Mouse (Mus musculus) small intestine, adult 2 months (tissue): Measurements from ENCODE around the gene Tmf1. TPM values are rescaled to one million over a fixed set of nuclear protein-coding genes. Genes with fewer than 3 reads are reported as not detected.

ENCODE experiments used
- H3K27ac ChIP-seq: fragments of 200-500 bp; 2 replicates; pipeline ENCODE4 v1.5.1; 2012; ENCODE audit warnings: low read depth, low read length, control low read depth, inconsistent platforms; ENCODE audit not compliant: insufficient read depth
- H3K27me3 ChIP-seq: fragments of 200-500 bp; 2 replicates; pipeline ENCODE4 v1.6.1; 2012; ENCODE audit warnings: mild to moderate bottlenecking, moderate library complexity, low read length, inconsistent platforms; ENCODE audit not compliant: control insufficient read depth, insufficient read depth
- H3K36me3 ChIP-seq: fragments of 200-500 bp; 2 replicates; pipeline ENCODE4 v1.6.1; 2012; ENCODE audit warnings: mild to moderate bottlenecking, low read length, control low read depth, inconsistent platforms; ENCODE audit not compliant: control insufficient read depth, insufficient read depth
- H3K4me1 ChIP-seq: fragments of 200-500 bp; 2 replicates; pipeline ENCODE4 v1.6.1; 2012; ENCODE audit warnings: low read length, inconsistent platforms, mixed read lengths; ENCODE audit not compliant: control insufficient read depth, insufficient read depth, insufficient read length
- H3K4me3 ChIP-seq: fragments of 200-500 bp; 2 replicates; pipeline ENCODE4 v1.5.1; 2012; ENCODE audit warnings: low read depth, mild to moderate bottlenecking, control low read depth, inconsistent platforms, low read length, moderate library complexity
- CTCF ChIP-seq: fragments of 200-500 bp; IDR thresholded peaks from 2 replicates; pipeline ENCODE4 v1.5.1; 2012; ENCODE audit warnings: low read depth, mild to moderate bottlenecking, control low read depth, inconsistent platforms, low read length, moderate library complexity, mixed read lengths; ENCODE audit not compliant: insufficient replicate concordance, insufficient read length; ENCODE audit errors: extremely low read depth
- POLR2A ChIP-seq: fragments of 200-500 bp; IDR thresholded peaks from 2 replicates; pipeline ENCODE4 v1.6.1; 2012; ENCODE audit warnings: low read depth, mild to moderate bottlenecking, control low read depth, inconsistent platforms, low read length, moderate library complexity
- WGBS: fragments of 180-500 bp; shearing (Covaris S2); methylation state at CpG from one replicate; pipeline ENCODE4 v1.1.7; 2018; 5-methylcytosine and 5-hydroxymethylcytosine counted together
- polyA plus RNA-seq: library from polyadenylated mRNA; depleted of rRNA; stranded (reverse); fragments of >200 nt; gene quantifications from 2 replicates; pipeline ENCODE4 v1.2.3, GENCODE M21; 2012

Gene Tmf1
- polyA plus RNA-seq, 1 experiment = 2.3 TPM

DNA sequence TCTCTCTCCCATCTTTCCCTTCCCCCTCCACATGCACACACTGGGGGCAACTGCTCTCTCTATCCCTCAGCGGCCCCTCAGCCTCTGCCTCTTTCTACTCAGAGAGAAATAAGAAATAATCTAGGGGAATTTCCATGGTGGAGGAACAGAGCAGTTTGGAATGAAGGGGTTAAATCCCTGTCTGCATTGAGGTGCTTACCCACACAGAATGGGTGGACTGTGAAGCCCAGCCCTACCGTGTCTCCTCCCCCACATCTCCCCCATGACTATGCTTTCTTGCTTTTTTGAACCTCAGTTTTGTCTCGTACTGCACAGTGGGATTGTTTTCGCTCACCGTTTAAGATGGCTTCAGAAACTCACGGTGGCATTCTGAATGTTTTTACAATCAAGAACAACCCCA lies 43.4 kb upstream of the Tmf1 start:
- Histone ChIP-seq H3K27ac (peak overlapping the region; percentile 60), H3K4me3 (no peak overlapping the region), H3K27me3 (no peaks in the 10 kb centered on the region), H3K4me1 (peaks cover 11% of the 10 kb centered on the region; the same call in 1 of the 2 replicates), H3K36me3 (peaks cover 4% of the 10 kb centered on the region)
- TF ChIP-seq CTCF = no peak
- TF ChIP-seq POLR2A = no peak
- 64% methylated on average over 6 of the region's 6 CpGs for WGBS

DNA sequence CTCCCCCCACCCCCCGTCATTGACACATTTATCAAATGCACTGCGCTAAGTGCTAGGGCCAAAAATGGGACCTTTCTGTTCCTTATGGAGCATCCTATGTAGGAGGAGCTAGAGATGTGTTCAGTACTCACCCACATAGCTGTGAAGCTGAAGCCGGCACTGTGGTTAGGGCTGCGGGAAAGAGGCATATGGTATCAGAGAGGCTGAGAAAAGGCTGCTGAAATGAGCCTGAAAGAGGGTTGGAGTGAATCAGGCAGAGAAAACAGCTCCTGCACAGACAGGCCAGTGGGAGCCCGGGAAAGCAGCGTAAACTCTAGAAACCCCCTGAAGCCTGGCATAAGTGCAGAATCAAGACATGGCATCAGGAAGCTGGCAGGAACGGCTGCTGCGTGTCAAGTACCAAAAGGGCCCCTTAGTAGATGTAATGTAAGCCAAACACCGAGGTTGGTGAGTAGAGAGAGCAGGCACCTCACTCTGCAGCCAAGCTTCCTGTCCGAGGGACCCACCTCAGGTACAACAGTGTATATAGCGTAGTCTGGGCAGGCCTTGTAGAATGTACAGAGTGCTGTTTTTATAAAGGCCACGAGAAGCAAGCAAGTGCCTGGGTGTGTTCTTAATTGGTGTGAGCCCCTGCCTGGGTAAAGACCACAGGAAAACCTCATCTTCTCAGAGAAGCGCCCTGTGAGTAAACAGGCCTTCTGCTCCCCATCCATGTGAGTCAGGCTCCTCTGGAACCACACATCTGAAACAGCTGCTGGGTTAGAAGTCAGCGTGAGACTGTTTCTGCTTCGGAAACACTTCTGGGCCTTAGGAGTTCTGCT lies 42.5 kb upstream of the Tmf1 start:
- Histone ChIP-seq H3K36me3 (peaks cover 4% of the 10 kb centered on the region), H3K4me3 (no peak overlapping the region), H3K27ac (peak overlapping the region; percentile 60; the same call in 1 of the 2 replicates), H3K4me1 (peaks cover 11% of the 10 kb centered on the region; the same call in 1 of the 2 replicates), H3K27me3 (no peaks in the 10 kb centered on the region)
- TF ChIP-seq CTCF = no peak
- TF ChIP-seq POLR2A = no peak
- WGBS = 74% methylated on average over 15 of the region's 15 CpGs

DNA sequence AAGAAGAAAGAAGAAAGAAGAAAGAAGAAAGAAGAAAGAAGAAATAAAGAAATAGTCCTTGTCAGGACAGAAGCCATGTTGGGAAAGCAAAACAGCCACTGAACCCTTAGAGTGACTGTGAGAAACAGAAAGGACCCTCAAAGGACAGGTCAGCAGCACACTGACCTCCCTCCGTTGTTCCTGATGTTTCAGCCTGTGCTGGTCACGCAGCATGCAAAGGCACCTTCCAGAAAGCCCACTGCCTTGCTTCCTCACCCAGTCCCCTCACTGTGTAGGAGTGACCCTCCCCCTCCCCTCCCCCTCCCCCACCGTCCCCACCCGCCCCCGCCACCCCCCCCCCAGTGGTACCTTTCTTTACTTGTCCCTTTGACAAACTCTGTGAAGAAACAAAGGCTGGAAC lies 41.8 kb upstream of the Tmf1 start:
- H3K27me3 ChIP-seq = no peaks in the 10 kb centered on the region
- peaks cover 11% of the 10 kb centered on the region; the same call in 1 of the 2 replicates for H3K4me1 ChIP-seq
- no peak overlapping the region for H3K4me3 ChIP-seq
- no peak overlapping the region for H3K27ac ChIP-seq
- TF ChIP-seq CTCF (no peak), POLR2A (no peak)
- 79% methylated on average over 4 of the region's 5 CpGs for WGBS
- H3K36me3 ChIP-seq = peaks cover 2% of the 10 kb centered on the region

DNA sequence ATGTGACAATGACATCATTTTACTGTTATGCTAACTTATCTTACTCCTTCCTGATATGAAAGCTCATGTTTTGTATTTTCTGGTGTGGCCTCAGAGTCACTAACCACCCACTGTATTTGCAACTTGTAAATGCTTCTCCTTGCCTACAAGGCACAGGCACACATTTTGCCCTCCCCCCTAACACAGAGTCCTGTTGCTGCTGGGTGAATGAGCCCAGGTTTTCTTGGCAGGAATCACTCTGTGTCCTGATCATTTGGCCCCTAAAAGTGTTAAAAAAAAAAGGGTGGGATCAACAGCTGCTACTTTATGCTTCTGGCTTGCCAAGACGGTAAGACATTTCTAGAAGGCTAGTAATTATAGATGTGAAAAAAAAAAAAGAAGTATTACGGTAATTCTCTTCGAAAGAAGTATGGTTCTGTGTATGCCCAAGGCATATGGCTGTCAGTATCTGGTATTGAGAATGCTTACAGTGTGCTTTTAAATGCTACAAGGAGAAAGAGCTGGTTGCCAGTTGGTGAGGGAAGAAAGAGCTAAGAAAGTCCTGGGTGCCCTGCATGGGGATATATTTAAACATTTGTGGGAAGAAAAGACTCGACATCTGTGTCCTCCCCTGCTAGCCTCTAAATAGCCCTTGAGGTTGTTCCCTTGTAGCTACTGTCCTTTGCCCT lies 37.4 kb upstream of the Tmf1 start:
- WGBS = 58% methylated on average over 4 of the region's 4 CpGs
- no peaks in the 10 kb centered on the region for H3K36me3 ChIP-seq
- H3K27ac ChIP-seq = no peak overlapping the region
- H3K27me3 ChIP-seq = no peaks in the 10 kb centered on the region
- H3K4me3 ChIP-seq = no peak overlapping the region
- peaks cover 6% of the 10 kb centered on the region; the same call in 1 of the 2 replicates for H3K4me1 ChIP-seq
- TF ChIP-seq POLR2A (no peak), CTCF (no peak)

DNA sequence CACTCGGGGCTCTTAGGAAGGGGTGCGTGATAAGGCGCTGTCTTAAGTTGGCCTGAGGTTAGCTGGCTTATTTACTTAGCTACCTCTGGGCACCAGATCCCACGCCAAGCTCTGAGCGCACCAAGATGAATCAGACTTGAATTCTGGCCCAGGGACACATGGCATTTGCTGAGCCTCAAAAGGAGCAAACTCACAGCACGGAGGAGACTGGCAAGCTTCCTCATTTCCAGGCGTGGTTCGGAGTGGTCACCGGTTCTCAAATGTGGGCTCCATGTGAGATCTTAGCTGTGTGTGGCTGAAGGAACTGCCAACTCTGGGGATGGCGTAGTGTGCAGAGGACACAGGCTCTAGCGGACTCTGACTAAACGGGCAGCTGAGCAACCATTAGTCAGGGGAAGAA lies 33.1 kb upstream of the Tmf1 start:
- Histone ChIP-seq H3K4me1 (peaks cover 6% of the 10 kb centered on the region; the same call in 1 of the 2 replicates), H3K27me3 (no peaks in the 10 kb centered on the region), H3K4me3 (peak overlapping the region; percentile 49), H3K27ac (0 out of 2 replicates have a peak overlapping the region, but pooled peaks have one; percentile 4), H3K36me3 (no peaks in the 10 kb centered on the region)
- 25% methylated on average over 12 of the region's 12 CpGs for WGBS
- TF ChIP-seq CTCF (no peak), POLR2A (no peak)

DNA sequence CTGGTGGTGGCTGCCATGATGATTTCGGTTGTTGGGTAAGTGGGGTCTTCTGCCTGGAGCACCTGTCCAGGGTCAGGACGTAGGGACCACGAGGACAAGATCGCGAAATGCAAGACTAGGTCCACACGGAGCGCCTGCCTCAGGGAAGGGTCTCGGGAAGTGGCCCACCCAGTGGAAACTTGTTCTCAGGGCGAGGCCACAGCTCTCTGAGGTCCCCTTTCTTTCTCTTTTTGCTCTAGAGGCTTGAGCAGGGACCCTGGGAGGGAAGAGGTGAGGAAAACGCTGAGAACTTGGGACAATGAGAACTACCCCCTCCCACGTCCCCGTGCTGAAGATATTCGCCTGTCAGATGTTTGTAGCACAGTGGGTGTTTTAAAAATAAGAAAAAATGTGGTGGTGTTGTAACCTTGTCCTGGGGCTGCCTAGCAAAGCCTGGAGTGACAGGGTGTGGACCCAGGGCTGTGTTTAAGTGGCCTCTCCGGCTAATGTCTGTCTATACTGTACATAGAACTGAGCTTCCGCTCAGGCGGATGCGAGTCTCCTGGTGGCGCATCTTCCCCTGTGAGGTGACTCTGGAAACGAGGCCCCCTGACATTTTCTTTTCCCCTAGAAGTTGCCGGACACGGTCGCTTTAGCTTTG lies 32.2 kb upstream of the Tmf1 start:
- H3K4me3 ChIP-seq = peak overlapping the region; percentile 93
- peaks cover 6% of the 10 kb centered on the region; the same call in 1 of the 2 replicates for H3K4me1 ChIP-seq
- WGBS = 1% methylated on average over 22 of the region's 22 CpGs
- H3K36me3 ChIP-seq = no peaks in the 10 kb centered on the region
- no peaks in the 10 kb centered on the region for H3K27me3 ChIP-seq
- TF ChIP-seq CTCF (peak; percentile 17; the same call in 1 of the 2 replicates), POLR2A (0 out of 2 replicates have a peak, but pooled peaks have one; percentile 2)
- peak overlapping the region; percentile 74 for H3K27ac ChIP-seq
